In genomic region chr14:26691363-26691762, GRCm38 (mm10) we compare ENCODE assay signal across 30 mouse cellular contexts. TPM values are rescaled to one million over a fixed set of nuclear protein-coding genes. Genes with fewer than 3 reads are reported as not detected.
DNase-seq lines count a peak whose midpoint lies in the region; ATAC-seq and TF ChIP-seq lines count a peak whose summit lies in the region.
"Had no signal": no experiment of that assay in that cellular context is flagged by ENCODE, and none has a peak within 500 bp of the region (broad histone marks: within the 10 kb centered on the region; RNA-seq: fewer than 3 reads in every experiment).

No protein-coding gene starts in this region.

- intact Hi-C loops in heart, postnatal 14 days (cut with DNase I) = no loop called here

- peak overlapping the region; percentile 45 to 84; a peak in 1 of 4 replicates for H3K27ac ChIP-seq in heart, embryonic 14.5 days (replicated peaks in 1 of 2; ENCODE audit: control insufficient read depth in 1 of 2, insufficient read depth in 1 of 2, low read depth in 2 of 2, low read length in 2 of 2)
- H3K27ac ChIP-seq in kidney, postnatal 0 days = 0 out of 2 replicates have a peak overlapping the region, but pooled peaks have one; percentile 1
- H3K27ac ChIP-seq: embryonic facial prominence, embryonic 13.5 days; forebrain, embryonic 12.5 days; hindbrain, embryonic 14.5 days; left cerebral cortex, adult 2 months; liver, embryonic 14.5 days; lung, embryonic 15.5 days; midbrain, embryonic 15.5 days; neural tube, embryonic 12.5 days had no signal

- no peak overlapping the region for H3K9ac ChIP-seq in heart, embryonic 14.5 days (ENCODE audit: low read length)
- no peak overlapping the region for H3K9ac ChIP-seq in kidney, postnatal 0 days (ENCODE audit: low read depth, low read length)
- H3K9ac ChIP-seq: embryonic facial prominence, embryonic 13.5 days; forebrain, embryonic 12.5 days; hindbrain, embryonic 14.5 days; liver, embryonic 14.5 days; lung, embryonic 15.5 days; midbrain, embryonic 15.5 days; neural tube, embryonic 12.5 days had no signal

- no peak overlapping the region for H3K4me2 ChIP-seq in heart, embryonic 14.5 days (ENCODE audit: low read length)
- H3K4me2 ChIP-seq in kidney, postnatal 0 days (ENCODE audit: low read length) = no peak overlapping the region
- H3K4me2 ChIP-seq: embryonic facial prominence, embryonic 13.5 days; forebrain, embryonic 12.5 days; hindbrain, embryonic 14.5 days; lung, embryonic 15.5 days; midbrain, embryonic 15.5 days; neural tube, embryonic 12.5 days had no signal

- no peak overlapping the region for H3K4me3 ChIP-seq in heart, embryonic 14.5 days (ENCODE audit: control insufficient read depth in 1 of 2, insufficient read depth in 1 of 2, low read depth in 1 of 2, low read length in 2 of 2)
- no peak overlapping the region for H3K4me3 ChIP-seq in kidney, postnatal 0 days (replicated peaks; ENCODE audit: low read depth, low read length)
- H3K4me3 ChIP-seq: embryonic facial prominence, embryonic 13.5 days; erythroblast, embryonic 14.5 days; forebrain, embryonic 12.5 days; left cerebral cortex, adult 2 months; lung, embryonic 15.5 days; megakaryocyte, embryonic 14.5 days; midbrain, embryonic 15.5 days; neural tube, embryonic 12.5 days had no signal

- no peak for ATAC-seq in heart, embryonic 14.5 days (ENCODE audit: insufficient number of reproducible peaks, insufficient read depth, low FRiP score, low read depth)
- ATAC-seq in kidney, postnatal 0 days (replicated peaks; ENCODE audit: low FRiP score, low read depth) = no peak
- ATAC-seq in granulocyte monocyte progenitor cell, adult 5-6 weeks (replicated peaks; ENCODE audit: poor library complexity, severe bottlenecking) = no peak
- ATAC-seq: midbrain, embryonic 15.5 days; Patski had no signal

- no peaks in the 10 kb centered on the region for H3K27me3 ChIP-seq in heart, embryonic 14.5 days (ENCODE audit: control insufficient read depth, insufficient read depth, low read length)
- H3K27me3 ChIP-seq in kidney, postnatal 0 days (ENCODE audit: insufficient read depth, low read length) = no peaks in the 10 kb centered on the region
- H3K27me3 ChIP-seq: CH12.LX; embryonic facial prominence, embryonic 13.5 days; forebrain, embryonic 12.5 days; lung, embryonic 15.5 days; megakaryocyte, embryonic 14.5 days; midbrain, embryonic 15.5 days; neural tube, embryonic 12.5 days had no signal

- H3K4me1 ChIP-seq in heart, embryonic 14.5 days (ENCODE audit: control insufficient read depth in 2 of 2, insufficient read depth in 2 of 2, low read length in 2 of 2) = no peaks in the 10 kb centered on the region; a peak in 1 of 4 replicates
- no peaks in the 10 kb centered on the region for H3K4me1 ChIP-seq in kidney, postnatal 0 days (replicated peaks; ENCODE audit: insufficient read depth, low read length)
- H3K4me1 ChIP-seq: embryonic facial prominence, embryonic 13.5 days; forebrain, embryonic 12.5 days; lung, embryonic 15.5 days; megakaryocyte, embryonic 14.5 days; midbrain, embryonic 15.5 days; neural tube, embryonic 12.5 days had no signal

- no peak for DNase-seq in heart, postnatal 14 days
- DNase-seq in kidney, adult 9 months = peak; percentile 55
- DNase-seq in kidney, postnatal 4 days = no peak
- peak; percentile 3 for DNase-seq in brain, adult 2 months (ENCODE audit: low read depth, low spot score)
- DNase-seq in kidney, postnatal 0 days (ENCODE audit: low spot score) = peak; percentile 46
- no peak for DNase-seq in liver
- DNase-seq: adrenal gland, adult 8-10 months; B cell, adult 2 months; cerebellum, adult 8-10 months; cerebellum, postnatal 36 days; embryo, embryonic 11 days; gastrocnemius, postnatal 25 days; heart, postnatal 10 days; right cerebral cortex, postnatal 14 days had no signal

- no peaks in the 10 kb centered on the region for H3K36me3 ChIP-seq in heart, embryonic 14.5 days (ENCODE audit: control insufficient read depth, insufficient read depth, low read length)
- no peaks in the 10 kb centered on the region for H3K36me3 ChIP-seq in kidney, postnatal 0 days (ENCODE audit: insufficient read depth, low read length)
- H3K36me3 ChIP-seq: embryonic facial prominence, embryonic 13.5 days; forebrain, embryonic 12.5 days; G1E; lung, embryonic 15.5 days; midbrain, embryonic 15.5 days; neural tube, embryonic 12.5 days had no signal

- TF ChIP-seq CTCF in kidney, postnatal 0 days (IDR thresholded peaks at IDR 0.05; ENCODE audit: low read depth) = no peak

- 43% methylated on average over 2 of the region's 2 CpGs for WGBS in heart, embryonic 14.5 days
- 40% methylated on average over 2 of the region's 2 CpGs for WGBS in kidney, postnatal 0 days

- H3K9me3 ChIP-seq in heart, embryonic 14.5 days (ENCODE audit: control insufficient read depth, low read length) = no peaks in the 10 kb centered on the region; the same call in 1 of the 2 replicates
- H3K9me3 ChIP-seq in kidney, postnatal 0 days (replicated peaks; ENCODE audit: low read length) = no peaks in the 10 kb centered on the region
- H3K9me3 ChIP-seq: embryonic facial prominence, embryonic 13.5 days; forebrain, embryonic 12.5 days; G1E; lung, embryonic 15.5 days; megakaryocyte, embryonic 14.5 days; midbrain, embryonic 15.5 days; neural tube, embryonic 12.5 days had no signal

RNA-seq across cellular contexts. Expression of gene Dnah12, which starts 1.7 kb away (rescaled TPM):
- 0.01 and 0.03 TPM in 2 replicates for polyA plus RNA-seq in heart, embryonic 14.5 days (2014; fragmentation: Nextera tagmentation; extraction: Ambion mirVana)
- total RNA-seq in heart, postnatal 14 days (2021) = under 1 TPM; 0.12 to 0.22 TPM
- 0.26 and 0.41 TPM in 2 replicates for polyA plus RNA-seq in kidney, postnatal 0 days (2015; fragmentation: Nextera tagmentation; extraction: Ambion mirVana)
- total RNA-seq in granulocyte monocyte progenitor cell, adult 5-6 weeks (2014; fragmentation: Nextera tagmentation) = 0.09 TPM in 1 of 2 replicates, not detected in the other
- 0.04 and 0.10 TPM in 2 replicates for total RNA-seq in granulocyte monocyte progenitor cell, adult 5-6 weeks (2017)
- total RNA-seq: gastrocnemius, postnatal 25 days had no signal
- polyA plus RNA-seq: erythroblast, embryonic 14.5 days; forebrain, embryonic 12.5 days; G1E; large intestine, adult 2 months had no signal

RNA-seq across cellular contexts. Expression of gene Pde12, which starts 21.7 kb away (rescaled TPM):
- polyA plus RNA-seq in heart, embryonic 14.5 days (2014; fragmentation: Nextera tagmentation; extraction: Ambion mirVana) = 8.6 and 8.7 TPM in 2 replicates
- 1 to 10 TPM; 4.8 to 5.1 TPM for total RNA-seq in heart, postnatal 14 days (2021)
- polyA plus RNA-seq in kidney, postnatal 0 days (2015; fragmentation: Nextera tagmentation; extraction: Ambion mirVana) = 8.8 and 9.2 TPM in 2 replicates
- total RNA-seq in granulocyte monocyte progenitor cell, adult 5-6 weeks (2014; fragmentation: Nextera tagmentation) = 10.3 and 12.2 TPM in 2 replicates
- 12.4 and 14.5 TPM in 2 replicates for total RNA-seq in granulocyte monocyte progenitor cell, adult 5-6 weeks (2017)

RNA-seq across cellular contexts. Expression of gene Arf4, which starts 53.5 kb away (rescaled TPM):
- 411 and 444 TPM in 2 replicates for polyA plus RNA-seq in heart, embryonic 14.5 days (2014; fragmentation: Nextera tagmentation; extraction: Ambion mirVana)
- 100 to 1,000 TPM in 1 of 2 experiments, 10 to 100 TPM in 1; 86.5 to 102 TPM for total RNA-seq in heart, postnatal 14 days (2021)
- polyA plus RNA-seq in kidney, postnatal 0 days (2015; fragmentation: Nextera tagmentation; extraction: Ambion mirVana) = 519 and 548 TPM in 2 replicates
- total RNA-seq in granulocyte monocyte progenitor cell, adult 5-6 weeks (2014; fragmentation: Nextera tagmentation) = 238 and 255 TPM in 2 replicates
- 85.9 and 123 TPM in 2 replicates for total RNA-seq in granulocyte monocyte progenitor cell, adult 5-6 weeks (2017)

Comparison
In these comparisons a context has a peak if more than half of its experiments do, and no peak if none do; other contexts are left out.
1. DNase-seq: peak in kidney, adult 9 months (single experiment), brain, adult 2 months (single experiment) and kidney, postnatal 0 days (single experiment); none in heart, postnatal 14 days (0 of 2), kidney, postnatal 4 days (0 of 2) and liver (single experiment).